8 mouse cellular contexts compared by ENCODE assay signal in genomic region chr2:5577399-5578129, GRCm38 (mm10).
DNase-seq lines count a peak whose midpoint lies in the region; ATAC-seq lines count a peak whose summit lies in the region.
"Had no signal": no experiment of that assay in that cellular context is flagged by ENCODE, and none has a peak within 500 bp of the region (broad histone marks: within the 10 kb centered on the region; RNA-seq: fewer than 3 reads in every experiment).

No protein-coding gene starts in this region.

- H3K4me3 ChIP-seq in neural tube, embryonic 11.5 days (ENCODE audit: low read depth, low read length), result no peak overlapping the region
- H3K4me3 ChIP-seq in heart, embryonic 15.5 days, result no peak overlapping the region
- H3K4me3 ChIP-seq: limb, embryonic 13.5 days had no signal

- no peak overlapping the region for H3K9ac ChIP-seq in neural tube, embryonic 11.5 days (ENCODE audit: low read length)
- no peak overlapping the region for H3K9ac ChIP-seq in heart, embryonic 15.5 days
- H3K9ac ChIP-seq: limb, embryonic 13.5 days had no signal

- no peaks in the 10 kb centered on the region for H3K27me3 ChIP-seq in neural tube, embryonic 11.5 days (ENCODE audit: control insufficient read depth, insufficient read depth, low read length)
- H3K27me3 ChIP-seq in heart, embryonic 15.5 days, result no peaks in the 10 kb centered on the region
- H3K27me3 ChIP-seq: limb, embryonic 13.5 days had no signal

- no peaks in the 10 kb centered on the region for H3K36me3 ChIP-seq in neural tube, embryonic 11.5 days (ENCODE audit: control insufficient read depth, insufficient read depth, low read length)
- no peaks in the 10 kb centered on the region for H3K36me3 ChIP-seq in heart, embryonic 15.5 days
- H3K36me3 ChIP-seq: limb, embryonic 13.5 days had no signal

- peak; percentile 25 for DNase-seq in neural tube, embryonic 11.5 days (ENCODE audit: low spot score)
- DNase-seq in neural tube, embryonic 10.5 days (ENCODE audit: extremely low spot score, low spot score), result no peak
- DNase-seq in lung, adult 18-20 months, result peak; percentile 64 to 80
- no peak for DNase-seq in natural killer cell, adult 2 months (ENCODE audit: low spot score in 2 of 2)
- DNase-seq in adrenal gland, adult 18-20 months (ENCODE audit: low spot score in 2 of 2), result no peak

- no peak overlapping the region for H3K27ac ChIP-seq in neural tube, embryonic 11.5 days (ENCODE audit: low read depth, low read length)
- 0 out of 2 replicates have a peak overlapping the region, but pooled peaks have one; percentile 1 for H3K27ac ChIP-seq in heart, embryonic 15.5 days
- H3K27ac ChIP-seq: limb, embryonic 13.5 days had no signal

- no peaks in the 10 kb centered on the region for H3K9me3 ChIP-seq in neural tube, embryonic 11.5 days (ENCODE audit: control insufficient read depth, low read length)
- no peaks in the 10 kb centered on the region for H3K9me3 ChIP-seq in heart, embryonic 15.5 days (replicated peaks)
- H3K9me3 ChIP-seq: limb, embryonic 13.5 days had no signal

- no peak overlapping the region for H3K4me2 ChIP-seq in neural tube, embryonic 11.5 days (ENCODE audit: low read depth)
- no peak overlapping the region for H3K4me2 ChIP-seq in heart, embryonic 15.5 days
- H3K4me2 ChIP-seq: limb, embryonic 13.5 days had no signal

- WGBS in neural tube, embryonic 11.5 days, result 72% methylated on average over 9 of the region's 9 CpGs
- 50% methylated on average over 9 of the region's 9 CpGs for WGBS in heart, embryonic 15.5 days

- ATAC-seq in neural tube, embryonic 11.5 days (ENCODE audit: insufficient read depth, low FRiP score, low TSS enrichment), result no peak; the same call in 1 of the 2 replicates
- no peak for ATAC-seq in heart, embryonic 15.5 days (replicated peaks; ENCODE audit: insufficient number of reproducible peaks, insufficient read depth, low FRiP score, low read depth)
- ATAC-seq in megakaryocyte-erythroid progenitor cell, adult 5-6 weeks (replicated peaks; ENCODE audit: low FRiP score, low TSS enrichment, poor library complexity, severe bottlenecking), result no peak

- H3K4me1 ChIP-seq in neural tube, embryonic 11.5 days (ENCODE audit: control insufficient read depth, insufficient read depth, low read length), result no peaks in the 10 kb centered on the region
- H3K4me1 ChIP-seq in heart, embryonic 15.5 days (replicated peaks), result peaks cover 15% of the 10 kb centered on the region
- H3K4me1 ChIP-seq: limb, embryonic 13.5 days had no signal

Comparison
In these comparisons a context has a peak if more than half of its experiments do, and no peak if none do; other contexts are left out.
1. DNase-seq: peak in neural tube, embryonic 11.5 days (single experiment) and lung, adult 18-20 months (2 of 2); none in neural tube, embryonic 10.5 days (single experiment), natural killer cell, adult 2 months (0 of 2) and adrenal gland, adult 18-20 months (0 of 2).